In genomic region chr13:83739131-83739530, GRCm38 (mm10) we compare ENCODE assay signal across 8 mouse cellular contexts.
DNase-seq lines count a peak whose midpoint lies in the region; ATAC-seq and TF ChIP-seq lines count a peak whose summit lies in the region.
"Had no signal": no experiment of that assay in that cellular context is flagged by ENCODE, and none has a peak within 500 bp of the region (broad histone marks: within the 10 kb centered on the region; RNA-seq: fewer than 3 reads in every experiment).

No protein-coding gene starts in this region.

- TF ChIP-seq POLR2A in olfactory bulb, adult 2 months (IDR thresholded peaks at IDR 0.05; ENCODE audit: insufficient read depth, low read depth, low read length) = no peak

- no peak for DNase-seq in liver, embryonic 11.5 days (ENCODE audit: low spot score)
- no peak for DNase-seq in liver
- no peak for DNase-seq in embryo, embryonic 11 days
- DNase-seq: gastrocnemius, postnatal 14 days had no signal

- H3K36me3 ChIP-seq in liver, embryonic 11.5 days (ENCODE audit: control insufficient read depth, insufficient read depth, low read length) = no peaks in the 10 kb centered on the region
- peaks cover 29% of the 10 kb centered on the region for H3K36me3 ChIP-seq in forebrain, embryonic 12.5 days (replicated peaks)
- H3K36me3 ChIP-seq in intestine, embryonic 15.5 days = no peaks in the 10 kb centered on the region

- H3K27me3 ChIP-seq in liver, embryonic 11.5 days (replicated peaks; ENCODE audit: control insufficient read depth, insufficient read depth, low read length) = peaks cover 64% of the 10 kb centered on the region
- H3K27me3 ChIP-seq in forebrain, embryonic 12.5 days = no peaks in the 10 kb centered on the region
- H3K27me3 ChIP-seq in intestine, embryonic 15.5 days (replicated peaks) = peaks cover 38% of the 10 kb centered on the region

- no peak for ATAC-seq in liver, embryonic 11.5 days (replicated peaks; ENCODE audit: low FRiP score)
- ATAC-seq in forebrain, embryonic 12.5 days (ENCODE audit: low FRiP score) = no peak
- ATAC-seq in intestine, embryonic 15.5 days = no peak
- no peak for ATAC-seq in megakaryocyte progenitor cell, adult 5-6 weeks (replicated peaks; ENCODE audit: poor library complexity)

- no peak overlapping the region for H3K9ac ChIP-seq in liver, embryonic 11.5 days (ENCODE audit: low read depth, low read length)
- peak overlapping the region; percentile 95 for H3K9ac ChIP-seq in forebrain, embryonic 12.5 days
- no peak overlapping the region for H3K9ac ChIP-seq in intestine, embryonic 15.5 days

- 23% methylated on average over 3 of the region's 3 CpGs for WGBS in liver, embryonic 11.5 days
- WGBS in forebrain, embryonic 12.5 days = 4% methylated on average over 3 of the region's 3 CpGs
- WGBS in intestine, embryonic 15.5 days = 13% methylated on average over 3 of the region's 3 CpGs
- WGBS in olfactory bulb, adult 2 months = 2% methylated on average over 3 of the region's 3 CpGs

- no peak for TF ChIP-seq CTCF in olfactory bulb, adult 2 months (IDR thresholded peaks at IDR 0.05; ENCODE audit: insufficient read depth, low read depth, low read length)

- peak overlapping the region; percentile 46 for H3K4me2 ChIP-seq in liver, embryonic 11.5 days
- peak overlapping the region; percentile 77 for H3K4me2 ChIP-seq in forebrain, embryonic 12.5 days
- H3K4me2 ChIP-seq in intestine, embryonic 15.5 days (replicated peaks) = peak overlapping the region; percentile 6

- no peaks in the 10 kb centered on the region for H3K4me1 ChIP-seq in liver, embryonic 11.5 days (replicated peaks; ENCODE audit: control insufficient read depth, insufficient read depth, low read length)
- H3K4me1 ChIP-seq in forebrain, embryonic 12.5 days = peaks cover 9% of the 10 kb centered on the region
- no peaks in the 10 kb centered on the region for H3K4me1 ChIP-seq in intestine, embryonic 15.5 days (replicated peaks)
- no peaks in the 10 kb centered on the region for H3K4me1 ChIP-seq in olfactory bulb, adult 2 months (ENCODE audit: control insufficient read depth, insufficient read depth, low read length)

- H3K27ac ChIP-seq in liver, embryonic 11.5 days (ENCODE audit: low read depth, low read length) = no peak overlapping the region
- peak overlapping the region; percentile 98 for H3K27ac ChIP-seq in forebrain, embryonic 12.5 days
- H3K27ac ChIP-seq in intestine, embryonic 15.5 days = no peak overlapping the region
- peak overlapping the region; percentile 100 for H3K27ac ChIP-seq in olfactory bulb, adult 2 months (ENCODE audit: insufficient read depth, low read depth, low read length)

- H3K9me3 ChIP-seq in liver, embryonic 11.5 days (ENCODE audit: control insufficient read depth, low read length) = no peaks in the 10 kb centered on the region
- H3K9me3 ChIP-seq in forebrain, embryonic 12.5 days = no peaks in the 10 kb centered on the region
- no peaks in the 10 kb centered on the region for H3K9me3 ChIP-seq in intestine, embryonic 15.5 days

- H3K4me3 ChIP-seq in liver, embryonic 11.5 days (ENCODE audit: low read depth, low read length) = no peak overlapping the region
- H3K4me3 ChIP-seq in forebrain, embryonic 12.5 days (replicated peaks) = peak overlapping the region; percentile 50
- H3K4me3 ChIP-seq in intestine, embryonic 15.5 days (replicated peaks) = no peak overlapping the region
- H3K4me3 ChIP-seq in olfactory bulb, adult 2 months (ENCODE audit: insufficient read depth, low read depth, low read length) = peak overlapping the region; percentile 75

Comparison
In these comparisons a context has a peak if more than half of its experiments do, and no peak if none do; other contexts are left out.
1. H3K27ac ChIP-seq: peak in forebrain, embryonic 12.5 days (single experiment) and olfactory bulb, adult 2 months (single experiment); none in liver, embryonic 11.5 days (single experiment) and intestine, embryonic 15.5 days (single experiment).
2. H3K4me2 ChIP-seq: peak in every context shown above with its lines; median percentile 77 in forebrain, embryonic 12.5 days; 46 in liver, embryonic 11.5 days; 6 in intestine, embryonic 15.5 days.
3. H3K4me3 ChIP-seq: peak in forebrain, embryonic 12.5 days (single experiment) and olfactory bulb, adult 2 months (single experiment); none in liver, embryonic 11.5 days (single experiment) and intestine, embryonic 15.5 days (single experiment).